Mouse (Mus musculus): ENCODE measurements around the gene Supt6. TPM values are rescaled to one million over a fixed set of nuclear protein-coding genes. Genes with fewer than 3 reads are reported as not detected.

The Supt6 gene
- polyA plus RNA-seq, 1 experiment from 2014 or later = 11.1 TPM

DNA sequence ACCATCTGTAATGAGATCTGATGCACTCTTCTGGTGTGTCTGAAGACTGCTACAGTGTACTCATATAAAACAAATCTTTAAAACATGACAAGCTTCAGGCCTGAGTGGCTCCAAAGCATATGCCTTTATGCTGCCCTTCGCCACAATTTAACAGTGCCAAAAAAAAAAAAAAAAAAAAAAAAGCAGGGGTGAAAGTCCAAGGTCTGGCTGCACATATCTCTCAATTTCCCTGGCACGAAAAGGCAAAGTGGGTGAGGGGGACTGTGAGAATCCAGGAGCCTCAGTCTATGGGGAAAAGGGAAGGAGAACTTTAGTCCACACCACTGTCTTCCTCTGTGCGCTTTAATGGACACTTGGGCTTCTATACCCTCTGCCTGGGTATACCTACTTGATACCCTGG is 43.4 kb downstream of the Supt6 start:
- Histone ChIP-seq H3K4me1 (replicated peaks; ENCODE audit: control insufficient read depth, insufficient read depth) (no peaks in the 10 kb centered on the region), H3K9me3 (ENCODE audit: control insufficient read depth, low read length) (no peaks in the 10 kb centered on the region), H3K36me3 (ENCODE audit: control insufficient read depth, insufficient read depth, low read length) (peaks cover 16% of the 10 kb centered on the region; the same call in 1 of the 2 replicates), H3K4me3 (ENCODE audit: low read depth, low read length) (no peak overlapping the region), H3K27ac (replicated peaks) (no peak overlapping the region), H3K9ac (ENCODE audit: low read length) (no peak overlapping the region), H3K4me2 (replicated peaks; ENCODE audit: low read depth) (no peak overlapping the region), H3K27me3 (ENCODE audit: control insufficient read depth, insufficient read depth, low read length) (no peaks in the 10 kb centered on the region)
- no peak for TF ChIP-seq EP300 (optimal IDR thresholded peaks at IDR 0.05)
- TF ChIP-seq CTCF (IDR thresholded peaks at IDR 0.05; ENCODE audit: low read depth) = no peak
- DNase-seq (ENCODE audit: low spot score) (no peak), ATAC-seq (ENCODE audit: low FRiP score, low TSS enrichment) (no peak)
- 90% methylated on average over 3 of the region's 3 CpGs for WGBS

DNA sequence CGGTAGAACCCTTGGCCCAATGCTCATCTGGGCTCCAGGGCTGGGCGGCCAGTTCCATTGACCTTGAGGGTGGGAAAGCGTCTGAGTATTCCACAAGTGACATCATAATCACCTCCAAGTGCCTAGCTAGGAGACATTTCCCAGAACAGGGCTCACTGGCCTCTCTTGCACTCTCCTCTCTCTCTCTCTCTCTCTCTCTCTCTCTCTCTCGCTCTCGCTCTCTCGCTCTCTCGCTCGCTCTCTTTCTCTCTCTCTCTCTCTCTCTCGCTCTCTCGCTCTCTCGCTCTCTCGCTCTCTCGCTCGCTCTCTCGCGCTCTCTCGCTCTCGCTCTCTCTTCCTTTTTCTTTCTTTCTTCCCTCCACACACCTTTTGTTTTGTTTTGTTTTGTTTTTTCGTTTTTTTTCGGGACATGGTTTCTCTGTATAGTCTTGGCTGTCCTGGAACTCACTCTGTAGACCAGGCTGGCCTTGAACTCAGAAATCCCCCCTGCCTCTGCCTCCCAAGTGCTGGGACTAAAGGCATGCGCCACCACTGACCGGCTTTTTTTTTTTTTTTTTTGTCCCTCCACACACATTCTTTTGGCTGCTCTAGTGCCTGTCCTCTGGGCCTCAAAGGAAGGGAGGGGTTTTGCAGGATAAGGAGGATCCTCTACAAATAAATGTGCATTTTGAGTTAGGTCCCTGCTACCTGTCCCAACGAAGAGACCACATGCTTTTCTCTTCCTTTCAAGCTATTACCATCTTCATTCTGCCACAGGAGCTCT is 50.5 kb downstream of the Supt6 start:
- peaks cover 7% of the 10 kb centered on the region for H3K36me3 ChIP-seq (ENCODE audit: control insufficient read depth, insufficient read depth, low read length)
- peak overlapping the region; percentile 50 for H3K9ac ChIP-seq (ENCODE audit: low read length)
- 56% methylated on average over 22 of the region's 23 CpGs for WGBS
- peak overlapping the region; percentile 55 for H3K4me3 ChIP-seq (ENCODE audit: low read depth, low read length)
- ATAC-seq (ENCODE audit: low FRiP score, low TSS enrichment) (no peak), DNase-seq (ENCODE audit: low spot score) (no peak)
- no peak for TF ChIP-seq EP300 (optimal IDR thresholded peaks at IDR 0.05)
- no peak for TF ChIP-seq CTCF (IDR thresholded peaks at IDR 0.05; ENCODE audit: low read depth)
- H3K27ac ChIP-seq (replicated peaks) = no peak overlapping the region
- H3K9me3 ChIP-seq (ENCODE audit: control insufficient read depth, low read length) = no peaks in the 10 kb centered on the region
- peak overlapping the region; percentile 69 for H3K4me2 ChIP-seq (replicated peaks; ENCODE audit: low read depth)
- H3K4me1 ChIP-seq (replicated peaks; ENCODE audit: control insufficient read depth, insufficient read depth) = no peaks in the 10 kb centered on the region
- H3K27me3 ChIP-seq (ENCODE audit: control insufficient read depth, insufficient read depth, low read length) = no peaks in the 10 kb centered on the region

DNA sequence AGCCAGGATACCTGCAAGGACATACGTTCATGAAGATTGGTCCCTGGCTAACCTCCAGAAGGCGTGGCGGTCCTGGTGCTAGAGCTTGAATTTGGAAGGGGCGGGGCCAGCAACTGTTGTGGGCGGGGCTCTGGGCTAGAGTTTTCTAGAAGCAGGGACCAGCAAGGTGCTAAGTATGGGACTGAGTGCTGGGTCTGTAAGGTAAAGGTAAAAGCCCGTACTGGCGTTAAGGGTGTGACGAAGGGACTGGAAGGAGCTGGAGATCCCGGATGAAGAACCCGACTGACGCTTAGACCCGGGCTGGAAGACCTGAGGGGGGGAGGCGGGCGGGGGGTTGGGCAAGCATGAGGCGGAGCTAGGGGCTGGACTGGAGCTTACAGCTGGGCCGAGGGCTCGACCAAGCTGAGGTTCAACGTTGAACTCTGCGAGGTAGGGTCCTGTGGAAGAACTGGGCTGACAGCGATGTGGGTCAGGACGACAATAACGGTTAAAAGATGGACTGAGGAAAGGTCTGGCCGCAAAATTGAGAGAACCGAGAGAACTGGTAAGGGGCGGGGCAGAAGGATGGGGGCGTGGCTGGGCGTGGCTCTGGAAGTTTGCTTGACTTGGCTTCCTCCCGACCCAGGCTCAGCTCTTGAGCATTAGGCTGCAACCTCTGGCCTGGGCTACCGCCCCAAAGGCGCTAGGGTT is 51.2 kb downstream of the Supt6 start:
- peaks cover 7% of the 10 kb centered on the region for H3K36me3 ChIP-seq (ENCODE audit: control insufficient read depth, insufficient read depth, low read length)
- H3K9ac ChIP-seq (ENCODE audit: low read length) = peak overlapping the region; percentile 50
- H3K4me3 ChIP-seq (ENCODE audit: low read depth, low read length) = peak overlapping the region; percentile 55
- TF ChIP-seq CTCF (IDR thresholded peaks at IDR 0.05; ENCODE audit: low read depth) = no peak
- no peak for TF ChIP-seq EP300 (optimal IDR thresholded peaks at IDR 0.05)
- H3K4me1 ChIP-seq (replicated peaks; ENCODE audit: control insufficient read depth, insufficient read depth) = no peaks in the 10 kb centered on the region
- WGBS = 3% methylated on average over 30 of the region's 30 CpGs
- peak overlapping the region; percentile 69 for H3K4me2 ChIP-seq (replicated peaks; ENCODE audit: low read depth)
- DNase-seq (ENCODE audit: low spot score) (peak; percentile 84), ATAC-seq (ENCODE audit: low FRiP score, low TSS enrichment) (peak; percentile 80)
- H3K9me3 ChIP-seq (ENCODE audit: control insufficient read depth, low read length) = no peaks in the 10 kb centered on the region
- no peaks in the 10 kb centered on the region for H3K27me3 ChIP-seq (ENCODE audit: control insufficient read depth, insufficient read depth, low read length)
- 0 out of 2 replicates have a peak overlapping the region, but pooled peaks have one; percentile 13 for H3K27ac ChIP-seq (replicated peaks)

DNA sequence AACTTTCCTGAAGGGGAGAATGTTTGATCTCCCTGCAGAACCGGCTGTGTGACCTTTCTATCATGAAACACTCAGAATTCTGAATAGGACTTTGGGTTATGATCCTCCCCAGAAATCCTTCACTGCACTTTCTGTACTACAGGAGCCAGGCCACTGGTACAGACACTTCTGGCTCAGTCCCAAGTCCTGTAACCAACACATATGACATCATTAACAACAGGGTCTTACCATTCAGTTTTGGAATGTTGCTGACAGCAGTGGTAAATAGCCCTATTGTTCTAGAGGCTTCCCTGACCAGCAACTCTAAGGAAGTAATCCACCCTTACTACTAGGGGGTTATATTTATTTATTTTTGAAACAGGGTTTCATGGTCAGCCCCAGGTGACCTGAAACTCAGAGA is 52.7 kb downstream of the Supt6 start, which contains the start of gene Proca1:
Gene Proca1, plus strand, starts transcription at position 280 of the 400 bp plus-strand sequence.
- DNase-seq (ENCODE audit: low spot score) = no peak
- H3K9ac ChIP-seq (ENCODE audit: low read length) = 0 out of 2 replicates have a peak within 1 kb of the TSS, but pooled peaks have one; percentile 5
- no peak for TF ChIP-seq CTCF (IDR thresholded peaks at IDR 0.05; ENCODE audit: low read depth)
- TF ChIP-seq EP300 (optimal IDR thresholded peaks at IDR 0.05) = no peak
- peaks cover 7% of the 10 kb centered on the region for H3K36me3 ChIP-seq (ENCODE audit: control insufficient read depth, insufficient read depth, low read length)
- no peaks in the 10 kb centered on the region for H3K9me3 ChIP-seq (ENCODE audit: control insufficient read depth, low read length)
- 0 out of 2 replicates have a peak within 1 kb of the TSS, but pooled peaks have one; percentile 13 for H3K27ac ChIP-seq (replicated peaks)
- no peaks in the 10 kb centered on the region for H3K4me1 ChIP-seq (replicated peaks; ENCODE audit: control insufficient read depth, insufficient read depth)
- WGBS = 48% methylated on average over 1 of the region's 1 CpGs
- peak within 1 kb of the TSS; percentile 55 for H3K4me3 ChIP-seq (ENCODE audit: low read depth, low read length)
- no peak for ATAC-seq (ENCODE audit: low FRiP score, low TSS enrichment)
- peak within 1 kb of the TSS; percentile 69 for H3K4me2 ChIP-seq (replicated peaks; ENCODE audit: low read depth)
- no peaks in the 10 kb centered on the region for H3K27me3 ChIP-seq (ENCODE audit: control insufficient read depth, insufficient read depth, low read length)

DNA sequence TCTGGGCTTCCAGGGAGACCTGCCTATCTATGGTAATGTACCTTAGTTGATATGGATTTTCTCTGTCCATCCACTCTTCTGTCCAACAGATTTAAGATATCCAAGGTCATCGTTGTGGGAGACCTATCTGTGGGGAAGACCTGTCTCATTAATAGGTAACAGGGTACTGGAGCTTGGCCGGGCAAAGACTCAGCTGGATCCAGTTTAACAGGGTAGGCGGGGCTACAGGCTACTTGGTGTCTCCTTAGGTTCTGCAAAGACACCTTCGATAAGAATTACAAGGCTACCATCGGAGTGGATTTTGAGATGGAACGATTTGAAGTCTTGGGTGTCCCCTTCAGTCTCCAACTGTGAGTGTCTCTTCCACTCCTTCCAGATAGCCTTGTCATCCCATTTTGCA is 55.7 kb downstream of the Supt6 start:
- Histone ChIP-seq H3K36me3 (ENCODE audit: control insufficient read depth, insufficient read depth, low read length) (peaks cover 7% of the 10 kb centered on the region), H3K4me1 (replicated peaks; ENCODE audit: control insufficient read depth, insufficient read depth) (no peaks in the 10 kb centered on the region), H3K4me2 (replicated peaks; ENCODE audit: low read depth) (peak overlapping the region; percentile 88), H3K27ac (replicated peaks) (no peak overlapping the region), H3K27me3 (ENCODE audit: control insufficient read depth, insufficient read depth, low read length) (no peaks in the 10 kb centered on the region), H3K9me3 (ENCODE audit: control insufficient read depth, low read length) (no peaks in the 10 kb centered on the region), H3K9ac (ENCODE audit: low read length) (no peak overlapping the region; the same call in 1 of the 2 replicates), H3K4me3 (ENCODE audit: low read depth, low read length) (no peak overlapping the region)
- no peak for TF ChIP-seq CTCF (IDR thresholded peaks at IDR 0.05; ENCODE audit: low read depth)
- 49% methylated on average over 6 of the region's 6 CpGs for WGBS
- no peak for ATAC-seq (ENCODE audit: low FRiP score, low TSS enrichment)
- DNase-seq (ENCODE audit: low spot score) = no peak
